Mouse (Mus musculus): Measurements from ENCODE around the gene Olfr1014. TPM values are rescaled to one million over a fixed set of nuclear protein-coding genes. Genes with fewer than 3 reads are reported as not detected.

Olfr1014 gene
- polyA plus RNA-seq (2021; fragmentation: Nextera tagmentation), result not detected in 2 replicates
- long read RNA-seq, experiment 1, result 0 reads
- long read RNA-seq, experiment 2, result 0 reads

GRCm38 (mm10) chr2:85772413-85772812 is at the start of gene Olfr1014:
TSS of gene Olfr1014 (plus strand) at chr2:85772713.

GRCm38 (mm10) chr2:85762666-85763065 is 9.8 kb upstream of the Olfr1014 start, which contains the start of gene Olfr1012:
TSS of gene Olfr1012 (minus strand) at chr2:85762766.

GRCm38 (mm10) chr2:85766798-85767197 is 5.7 kb upstream of the Olfr1014 start, which contains the start of gene Olfr1013:
TSS of gene Olfr1013 (plus strand) at chr2:85767098.

GRCm38 (mm10) chr2:85781717-85782116 is 9.2 kb downstream of the Olfr1014 start, which contains the start of gene Olfr1015:
TSS of gene Olfr1015 (plus strand) at chr2:85782017.

GRCm38 (mm10) chr2:85802444-85802843 is 29.9 kb downstream of the Olfr1014 start, which contains the start of gene Olfr1016:
TSS of gene Olfr1016 (minus strand) at chr2:85802544.

GRCm38 (mm10) chr2:85818179-85818578 is 45.7 kb downstream of the Olfr1014 start, which contains the start of gene Olfr1018:
TSS of gene Olfr1018 (plus strand) at chr2:85818479.

Other genes with a start within 250 kb of the Olfr1014 start
- not detected in 2 replicates for gene Olfr996, start 193.5 kb upstream of the Olfr1014 start, polyA plus RNA-seq (2021; fragmentation: Nextera tagmentation)
- gene Olfr998, start 183.8 kb upstream of the Olfr1014 start, polyA plus RNA-seq (2021; fragmentation: Nextera tagmentation), result not detected in 2 replicates
- gene Olfr1000, start 160.8 kb upstream of the Olfr1014 start, polyA plus RNA-seq (2021; fragmentation: Nextera tagmentation), result not detected in 2 replicates
- not detected in 2 replicates for gene Olfr1002, start 122.0 kb upstream of the Olfr1014 start, polyA plus RNA-seq (2021; fragmentation: Nextera tagmentation)
- gene Olfr154, start 108.3 kb upstream of the Olfr1014 start, polyA plus RNA-seq (2021; fragmentation: Nextera tagmentation), result not detected in 2 replicates
- gene Olfr1006, start 93.9 kb upstream of the Olfr1014 start, polyA plus RNA-seq (2021; fragmentation: Nextera tagmentation), result not detected in 2 replicates
- gene Olfr1008, start 83.3 kb upstream of the Olfr1014 start, polyA plus RNA-seq (2021; fragmentation: Nextera tagmentation), result not detected in 2 replicates
- gene Olfr1009, start 57.3 kb upstream of the Olfr1014 start, polyA plus RNA-seq (2021; fragmentation: Nextera tagmentation), result not detected in 2 replicates
- not detected in 2 replicates for gene Olfr1012, start 9.9 kb upstream of the Olfr1014 start, polyA plus RNA-seq (2021; fragmentation: Nextera tagmentation)
- gene Olfr1013, start 5.6 kb upstream of the Olfr1014 start, polyA plus RNA-seq (2021; fragmentation: Nextera tagmentation), result not detected in 2 replicates
- gene Olfr1015, start 9.3 kb downstream of the Olfr1014 start, polyA plus RNA-seq (2021; fragmentation: Nextera tagmentation), result not detected in 2 replicates
- not detected in 2 replicates for gene Olfr1016, start 29.8 kb downstream of the Olfr1014 start, polyA plus RNA-seq (2021; fragmentation: Nextera tagmentation)
- not detected in 2 replicates for gene Olfr1018, start 45.8 kb downstream of the Olfr1014 start, polyA plus RNA-seq (2021; fragmentation: Nextera tagmentation)
- not detected in 2 replicates for gene Olfr1019, start 72.8 kb downstream of the Olfr1014 start, polyA plus RNA-seq (2021; fragmentation: Nextera tagmentation)
- gene Olfr1020, start 74.3 kb downstream of the Olfr1014 start, polyA plus RNA-seq (2021; fragmentation: Nextera tagmentation), result not detected in 2 replicates
- gene Olfr1022, start 95.9 kb downstream of the Olfr1014 start, polyA plus RNA-seq (2021; fragmentation: Nextera tagmentation), result not detected in 2 replicates
- not detected in 2 replicates for gene Olfr1023, start 112.9 kb downstream of the Olfr1014 start, polyA plus RNA-seq (2021; fragmentation: Nextera tagmentation)
- not detected in 2 replicates for gene Olfr1024, start 132.3 kb downstream of the Olfr1014 start, polyA plus RNA-seq (2021; fragmentation: Nextera tagmentation)
- not detected in 2 replicates for gene Olfr1025-ps1, start 142.5 kb downstream of the Olfr1014 start, polyA plus RNA-seq (2021; fragmentation: Nextera tagmentation)
- gene Olfr1026, start 148.8 kb downstream of the Olfr1014 start, polyA plus RNA-seq (2021; fragmentation: Nextera tagmentation), result not detected in 2 replicates
- gene Olfr1028, start 177.7 kb downstream of the Olfr1014 start, polyA plus RNA-seq (2021; fragmentation: Nextera tagmentation), result not detected in 2 replicates
- gene Olfr1029, start 201.2 kb downstream of the Olfr1014 start, polyA plus RNA-seq (2021; fragmentation: Nextera tagmentation), result not detected in 2 replicates
- gene Olfr1030, start 206.6 kb downstream of the Olfr1014 start, polyA plus RNA-seq (2021; fragmentation: Nextera tagmentation), result not detected in 2 replicates
- gene Olfr1031, start 217.6 kb downstream of the Olfr1014 start, polyA plus RNA-seq (2021; fragmentation: Nextera tagmentation), result not detected in 2 replicates
- gene Olfr1032, start 232.8 kb downstream of the Olfr1014 start, polyA plus RNA-seq (2021; fragmentation: Nextera tagmentation), result not detected in 2 replicates
- gene Olfr1033, start 247.9 kb downstream of the Olfr1014 start, polyA plus RNA-seq (2021; fragmentation: Nextera tagmentation), result not detected in 2 replicates